Mouse (Mus musculus) midbrain, embryonic 15.5 days (tissue): ENCODE measurements around the gene Phlda3. TPM values are rescaled to one million over a fixed set of nuclear protein-coding genes. Genes with fewer than 3 reads are reported as not detected.

ENCODE experiments used
- ATAC-seq: fragments of 200-750 bp; cut with Nextera tagmentation; replicated peaks from 2 replicates; pipeline ENCODE4 v1.8.0; 2017; ENCODE audit warnings: moderate TSS enrichment
- H3K27ac ChIP-seq: fragments of 300-500 bp; sonication (generic); 2 replicates; pipeline ENCODE4 v1.5.1; 2015; ENCODE audit warnings: mild to moderate bottlenecking, inconsistent platforms
- H3K27me3 ChIP-seq: fragments of 300-500 bp; sonication (generic); replicated peaks from 2 replicates; pipeline ENCODE4 v1.6.1; 2015; ENCODE audit warnings: inconsistent platforms
- H3K36me3 ChIP-seq: fragments of 300-500 bp; sonication (generic); replicated peaks from 2 replicates; pipeline ENCODE4 v1.6.1; 2015; ENCODE audit warnings: inconsistent platforms
- H3K4me1 ChIP-seq: fragments of 300-500 bp; sonication (generic); 2 replicates; pipeline ENCODE4 v1.6.1; 2015; ENCODE audit warnings: inconsistent platforms
- H3K4me2 ChIP-seq: fragments of 300-500 bp; sonication (generic); 2 replicates; pipeline ENCODE4 v1.6.1; 2015; ENCODE audit warnings: inconsistent platforms, mild to moderate bottlenecking, moderate library complexity
- H3K4me3 ChIP-seq: fragments of 300-500 bp; sonication (generic); 2 replicates; pipeline ENCODE4 v1.5.1; 2015; ENCODE audit warnings: mild to moderate bottlenecking, inconsistent platforms
- H3K9ac ChIP-seq: fragments of 300-500 bp; sonication (generic); 2 replicates; pipeline ENCODE4 v1.6.1; 2015; ENCODE audit warnings: mild to moderate bottlenecking, inconsistent platforms
- H3K9me3 ChIP-seq: fragments of 300-500 bp; sonication (generic); 2 replicates; pipeline ENCODE4 v1.6.1; 2016; ENCODE audit warnings: inconsistent platforms
- WGBS: fragments of 180-500 bp; shearing (Covaris S2); methylation state at CpG from one replicate; pipeline ENCODE4 v1.1.7; 2015; ENCODE audit warnings: mixed read lengths; 5-methylcytosine and 5-hydroxymethylcytosine counted together
- polyA plus RNA-seq: library from polyadenylated mRNA; unstranded; fragments of >200 nt; fragmentation: Nextera tagmentation; extraction: Ambion mirVana; gene quantifications from 2 replicates; pipeline ENCODE4 v1.2.1, GENCODE M21; 2015

The Phlda3 gene
- polyA plus RNA-seq, 1 experiment from 2014 or later = 27.6 TPM

DNA sequence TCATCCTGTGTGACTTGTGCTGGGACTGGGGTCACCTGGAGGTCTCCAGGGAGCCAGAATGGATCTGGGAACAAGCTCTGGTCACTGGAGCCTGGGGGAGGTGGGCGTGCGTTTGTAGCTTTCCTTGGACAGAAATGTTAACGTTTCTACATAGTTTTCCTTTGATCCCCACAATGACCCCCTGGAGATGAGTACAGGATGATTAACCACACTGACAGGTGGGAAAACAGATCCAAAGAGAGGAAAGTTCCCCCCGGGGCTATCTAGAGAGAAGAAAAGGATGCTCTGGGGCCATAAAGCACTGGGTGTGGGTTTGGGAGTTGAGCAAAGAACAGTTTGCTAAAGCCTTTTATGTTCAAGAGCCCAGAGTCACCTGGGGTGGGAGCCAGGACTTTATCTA, 14.7 kb downstream of the Phlda3 start:
- no peaks in the 10 kb centered on the region for H3K9me3 ChIP-seq
- H3K4me2 ChIP-seq = no peak overlapping the region
- peaks cover 4% of the 10 kb centered on the region; the same call in 1 of the 2 replicates for H3K4me1 ChIP-seq
- no peaks in the 10 kb centered on the region for H3K27me3 ChIP-seq
- H3K4me3 ChIP-seq = no peak overlapping the region
- no peak for ATAC-seq
- H3K36me3 ChIP-seq = no peaks in the 10 kb centered on the region
- H3K9ac ChIP-seq = no peak overlapping the region
- no peak overlapping the region for H3K27ac ChIP-seq
- 65% methylated on average over 4 of the region's 4 CpGs for WGBS

GRCm38 (mm10) chr1:135781220-135781619, 15.3 kb downstream of the Phlda3 start:
- Histone ChIP-seq H3K4me3 (no peak overlapping the region), H3K4me2 (no peak overlapping the region), H3K9ac (no peak overlapping the region), H3K27ac (no peak overlapping the region), H3K36me3 (no peaks in the 10 kb centered on the region), H3K4me1 (peaks cover 4% of the 10 kb centered on the region; the same call in 1 of the 2 replicates), H3K9me3 (no peaks in the 10 kb centered on the region), H3K27me3 (no peaks in the 10 kb centered on the region)
- 13% methylated on average over 13 of the region's 13 CpGs for WGBS
- no peak for ATAC-seq

DNA sequence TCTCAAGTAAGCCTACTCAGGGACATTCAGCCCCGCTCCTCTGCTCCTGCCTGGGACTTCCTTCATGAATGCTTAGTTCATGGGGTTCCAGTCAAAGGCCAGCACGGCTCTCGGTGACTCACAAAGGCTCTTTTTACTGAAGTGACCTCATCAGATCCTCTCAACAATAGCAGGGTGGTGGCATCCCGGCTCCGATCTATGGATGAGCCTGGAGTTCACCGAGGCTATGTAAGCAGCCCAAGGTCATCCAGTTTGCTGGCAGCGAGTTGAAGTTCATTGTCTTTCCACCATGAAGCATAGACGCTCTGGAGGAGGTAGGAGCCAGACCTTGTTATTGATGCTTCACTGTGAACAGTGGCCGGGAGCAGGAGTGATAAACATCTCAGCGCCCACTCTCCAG, 16.9 kb downstream of the Phlda3 start:
- no peak for ATAC-seq
- Histone ChIP-seq H3K36me3 (no peaks in the 10 kb centered on the region), H3K9ac (no peak overlapping the region), H3K27ac (no peak overlapping the region), H3K4me1 (peaks cover 4% of the 10 kb centered on the region; the same call in 1 of the 2 replicates), H3K9me3 (no peaks in the 10 kb centered on the region), H3K27me3 (no peaks in the 10 kb centered on the region), H3K4me3 (no peak overlapping the region), H3K4me2 (no peak overlapping the region)
- 25% methylated on average over 10 of the region's 10 CpGs for WGBS

GRCm38 (mm10) chr1:135787799-135788198, 21.9 kb downstream of the Phlda3 start:
- 51% methylated on average over 3 of the region's 3 CpGs for WGBS
- ATAC-seq = no peak

DNA sequence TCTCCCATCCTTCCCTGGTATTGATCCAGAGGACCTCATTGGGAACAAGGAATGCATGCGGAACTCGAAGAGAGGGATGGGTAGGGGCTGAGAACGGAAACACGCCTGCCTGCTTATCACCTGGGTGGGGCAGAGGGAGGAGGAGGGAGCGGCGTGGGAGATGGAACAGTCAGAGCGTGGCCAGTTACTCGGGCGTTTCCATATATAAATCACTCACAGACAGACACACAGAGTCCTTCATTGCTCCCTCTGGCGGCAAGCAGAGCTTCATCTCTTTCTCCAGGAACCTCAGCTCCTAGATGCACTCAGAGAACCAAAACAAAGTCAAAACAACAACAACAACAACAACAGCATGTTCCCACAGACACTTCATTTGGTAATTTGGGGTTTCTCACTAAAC, 22.8 kb downstream of the Phlda3 start:
- no peak overlapping the region for H3K27ac ChIP-seq
- no peaks in the 10 kb centered on the region for H3K36me3 ChIP-seq
- no peaks in the 10 kb centered on the region; the same call in 1 of the 2 replicates for H3K27me3 ChIP-seq
- no peak overlapping the region for H3K9ac ChIP-seq
- H3K4me2 ChIP-seq = no peak overlapping the region
- ATAC-seq = no peak
- no peaks in the 10 kb centered on the region for H3K9me3 ChIP-seq
- WGBS = 46% methylated on average over 10 of the region's 10 CpGs
- no peak overlapping the region for H3K4me3 ChIP-seq
- peaks cover 3% of the 10 kb centered on the region for H3K4me1 ChIP-seq

More at GRCm38 (mm10) chr1:135787799-135788198, 21.9 kb downstream of the Phlda3 start:
- H3K36me3 ChIP-seq = no peaks in the 10 kb centered on the region
- no peak overlapping the region for H3K4me3 ChIP-seq
- H3K27ac ChIP-seq = no peak overlapping the region
- no peak overlapping the region for H3K4me2 ChIP-seq
- H3K9me3 ChIP-seq = no peaks in the 10 kb centered on the region
- H3K27me3 ChIP-seq = no peaks in the 10 kb centered on the region; the same call in 1 of the 2 replicates
- H3K9ac ChIP-seq = no peak overlapping the region
- H3K4me1 ChIP-seq = 0 out of 2 replicates have a peak, but pooled peaks cover 4% of the 10 kb centered on the region

GRCm38 (mm10) chr1:135789815-135790214, 23.9 kb downstream of the Phlda3 start:
- Histone ChIP-seq H3K4me2 (no peak overlapping the region), H3K4me1 (peaks cover 13% of the 10 kb centered on the region), H3K4me3 (no peak overlapping the region), H3K9ac (no peak overlapping the region), H3K36me3 (no peaks in the 10 kb centered on the region), H3K27ac (no peak overlapping the region), H3K9me3 (no peaks in the 10 kb centered on the region), H3K27me3 (no peaks in the 10 kb centered on the region; the same call in 1 of the 2 replicates)
- 9% methylated on average over 5 of the region's 5 CpGs for WGBS
- no peak for ATAC-seq

GRCm38 (mm10) chr1:135792143-135792939, 26.4 kb downstream of the Phlda3 start:
- Histone ChIP-seq H3K9ac (no peak overlapping the region), H3K9me3 (no peaks in the 10 kb centered on the region), H3K4me2 (no peak overlapping the region), H3K27ac (no peak overlapping the region), H3K36me3 (no peaks in the 10 kb centered on the region), H3K4me1 (peaks cover 14% of the 10 kb centered on the region), H3K27me3 (no peaks in the 10 kb centered on the region; the same call in 1 of the 2 replicates), H3K4me3 (no peak overlapping the region)
- WGBS = 63% methylated on average over 13 of the region's 13 CpGs
- ATAC-seq = no peak

DNA sequence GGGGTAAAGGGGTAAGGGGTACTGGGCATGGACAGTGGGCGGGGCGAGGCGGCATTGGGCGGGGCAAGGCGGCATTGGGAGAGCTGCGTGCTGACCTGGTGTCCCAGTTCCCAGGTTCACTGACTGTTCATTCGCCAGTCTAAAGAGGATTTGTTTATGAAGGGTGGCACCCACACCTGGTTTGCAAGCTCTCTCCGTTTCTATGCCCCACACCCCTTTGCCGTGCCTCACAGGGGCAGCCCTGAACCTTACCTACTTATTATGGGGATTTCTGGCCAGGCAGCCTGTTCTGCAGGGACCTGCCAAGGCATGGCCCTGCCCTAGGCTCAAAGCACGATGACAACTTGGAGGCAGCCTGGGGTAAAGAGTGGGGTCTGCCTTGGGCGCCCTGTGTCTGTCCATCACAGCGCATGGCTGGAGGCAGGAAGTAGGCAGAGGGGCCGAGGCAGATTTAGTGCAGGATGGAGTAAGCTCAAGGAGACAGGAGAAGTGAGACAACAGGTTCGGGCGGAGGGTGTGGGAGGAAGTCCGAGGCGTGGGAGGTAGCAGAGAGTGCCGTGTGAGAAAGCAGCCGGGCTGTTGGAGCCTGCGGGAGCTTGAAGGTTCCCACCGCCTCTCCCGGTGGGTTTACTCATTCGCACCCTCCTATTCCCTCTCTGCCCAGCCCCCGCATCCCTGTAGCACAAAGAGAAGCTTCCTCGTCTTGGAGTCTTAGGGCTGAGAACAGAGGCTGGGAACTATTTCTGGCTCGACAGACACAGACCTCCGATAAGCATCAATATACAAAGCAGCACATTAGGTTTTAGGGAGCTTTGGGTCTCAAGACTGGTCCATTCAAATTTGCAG, 27.7 kb downstream of the Phlda3 start:
- peak overlapping the region; percentile 20 for H3K4me3 ChIP-seq
- no peak; the same call in 1 of the 2 replicates for ATAC-seq
- WGBS = 13% methylated on average over 27 of the region's 27 CpGs
- no peak overlapping the region for H3K27ac ChIP-seq
- no peaks in the 10 kb centered on the region for H3K9me3 ChIP-seq
- no peaks in the 10 kb centered on the region; the same call in 1 of the 2 replicates for H3K27me3 ChIP-seq
- H3K9ac ChIP-seq = 0 out of 2 replicates have a peak overlapping the region, but pooled peaks have one; percentile 12
- peak overlapping the region; percentile 45 for H3K4me2 ChIP-seq
- H3K36me3 ChIP-seq = no peaks in the 10 kb centered on the region
- H3K4me1 ChIP-seq = peaks cover 14% of the 10 kb centered on the region

DNA sequence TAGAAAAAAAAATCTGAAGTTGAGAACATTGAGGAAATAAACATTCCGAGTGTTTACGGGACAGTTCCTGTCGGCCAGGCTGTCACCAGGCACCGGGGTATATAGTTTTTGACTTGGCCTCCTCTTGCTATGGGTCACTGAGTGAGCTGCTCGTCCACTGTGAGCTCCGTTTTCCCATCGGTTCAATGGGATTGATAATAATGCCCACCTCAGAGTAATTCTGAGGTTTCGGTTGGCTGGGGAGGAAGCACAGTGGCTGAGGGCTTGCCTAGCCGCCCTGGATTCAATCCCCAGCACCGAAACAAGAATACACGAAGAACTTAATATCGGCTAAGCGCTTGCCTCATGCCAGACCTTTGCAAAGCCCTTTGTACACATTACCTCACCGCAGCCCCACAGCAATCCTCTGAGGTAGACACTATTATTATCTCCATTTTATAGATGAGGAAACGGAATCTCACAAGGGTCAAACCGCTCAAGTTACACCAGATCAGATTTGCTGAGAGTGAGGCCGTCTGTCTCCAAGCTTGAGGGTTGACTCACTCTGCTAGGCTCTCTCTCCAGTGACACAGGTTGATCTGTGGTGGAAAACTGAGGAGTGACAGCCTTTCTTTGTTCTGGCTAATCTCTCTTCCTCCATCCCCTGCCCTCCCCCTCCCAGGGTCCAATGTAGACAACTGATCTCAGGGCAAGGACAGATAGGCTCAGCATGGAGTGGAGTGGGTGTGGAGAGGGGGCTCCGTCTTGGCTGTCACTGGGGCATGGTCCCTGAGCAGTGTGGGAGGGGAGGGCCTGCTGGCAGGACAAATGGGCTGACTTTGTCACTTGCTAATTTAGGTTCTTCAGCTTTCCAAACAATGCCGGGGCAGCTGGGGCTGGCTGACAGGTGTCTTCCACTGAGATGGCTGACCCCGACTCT, 28.6 kb downstream of the Phlda3 start:
- no peaks in the 10 kb centered on the region for H3K9me3 ChIP-seq
- no peak overlapping the region for H3K27ac ChIP-seq
- H3K27me3 ChIP-seq = no peaks in the 10 kb centered on the region; the same call in 1 of the 2 replicates
- WGBS = 21% methylated on average over 20 of the region's 20 CpGs
- peaks cover 14% of the 10 kb centered on the region for H3K4me1 ChIP-seq
- no peak overlapping the region for H3K9ac ChIP-seq
- ATAC-seq = no peak
- no peaks in the 10 kb centered on the region for H3K36me3 ChIP-seq
- H3K4me2 ChIP-seq = peak overlapping the region; percentile 45
- H3K4me3 ChIP-seq = no peak overlapping the region

DNA sequence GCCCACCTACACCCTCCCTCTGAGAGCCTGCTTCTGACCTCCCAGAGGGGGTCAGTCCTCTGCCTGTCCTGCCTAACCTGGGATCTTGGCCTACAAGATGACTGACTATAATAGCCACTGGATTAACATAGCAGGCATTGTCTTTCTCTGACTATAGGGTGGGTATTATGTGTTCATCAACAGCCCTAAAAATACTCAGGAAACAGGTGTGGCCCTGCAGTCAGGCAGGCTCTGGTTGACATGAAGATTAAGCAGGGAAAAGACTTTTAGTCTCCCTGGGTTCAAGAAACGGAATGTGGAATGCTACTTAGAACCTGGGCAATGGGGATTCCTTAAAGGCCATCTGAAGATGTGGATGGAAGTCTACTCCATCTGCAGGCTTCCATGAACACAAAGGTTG, 32.6 kb downstream of the Phlda3 start:
- Histone ChIP-seq H3K9me3 (no peaks in the 10 kb centered on the region), H3K27me3 (0 out of 2 replicates have a peak, but pooled peaks cover 2% of the 10 kb centered on the region), H3K4me2 (no peak overlapping the region), H3K4me3 (no peak overlapping the region), H3K36me3 (no peaks in the 10 kb centered on the region), H3K27ac (no peak overlapping the region), H3K9ac (no peak overlapping the region), H3K4me1 (peaks cover 20% of the 10 kb centered on the region)
- ATAC-seq = no peak
- WGBS = 80% methylated on average over 1 of the region's 1 CpGs

- no peak for ATAC-seq
- no peak overlapping the region for H3K4me2 ChIP-seq
- H3K4me1 ChIP-seq = peaks cover 13% of the 10 kb centered on the region
- no peaks in the 10 kb centered on the region for H3K9me3 ChIP-seq
- H3K27ac ChIP-seq = no peak overlapping the region
- no peaks in the 10 kb centered on the region for H3K36me3 ChIP-seq
- H3K9ac ChIP-seq = no peak overlapping the region
- H3K4me3 ChIP-seq = no peak overlapping the region
- 76% methylated on average over 8 of the region's 8 CpGs for WGBS
- 0 out of 2 replicates have a peak, but pooled peaks cover 2% of the 10 kb centered on the region for H3K27me3 ChIP-seq
These were observed 33.2 kb downstream of the Phlda3 start for GRCm38 (mm10) chr1:135799109-135799627.
